Mouse (Mus musculus) heart, postnatal 0 days (tissue): ENCODE data around the gene Fam107b. TPM values are rescaled to one million over a fixed set of nuclear protein-coding genes. Genes with fewer than 3 reads are reported as not detected.

ENCODE experiments used
- ATAC-seq: fragments of 200-750 bp; cut with Nextera tagmentation; 2 replicates; pipeline ENCODE4 v1.8.0; 2017; ENCODE audit warnings: low read depth, moderate number of reproducible peaks, moderate library complexity; ENCODE audit not compliant: insufficient read depth
- DNase-seq: peaks from one replicate; pipeline ENCODE4 v3.0.0-alpha.2; 2016; ENCODE audit warnings: low spot score
- H3K27ac ChIP-seq: fragments of 300-500 bp; sonication (generic); 2 replicates; pipeline ENCODE4 v1.5.1; 2014; ENCODE audit warnings: low read depth, mild to moderate bottlenecking
- H3K27me3 ChIP-seq: fragments of 300-500 bp; sonication (generic); 2 replicates; pipeline ENCODE4 v1.6.1; 2014; ENCODE audit warnings: low read length, mixed read lengths; ENCODE audit not compliant: control insufficient read depth, insufficient read depth
- H3K36me3 ChIP-seq: fragments of 300-500 bp; sonication (generic); replicated peaks from 2 replicates; pipeline ENCODE4 v1.6.1; 2014; ENCODE audit warnings: low read length, mixed read lengths; ENCODE audit not compliant: control insufficient read depth, insufficient read depth
- H3K4me1 ChIP-seq: fragments of 300-500 bp; sonication (generic); 2 replicates; pipeline ENCODE4 v1.6.1; 2014; ENCODE audit warnings: antibody characterized with exemption; ENCODE audit not compliant: control insufficient read depth, insufficient read depth
- H3K4me2 ChIP-seq: fragments of 300-500 bp; sonication (generic); 2 replicates; pipeline ENCODE4 v1.6.1; 2014; ENCODE audit warnings: low read depth, mild to moderate bottlenecking, low read length, moderate library complexity
- H3K4me3 ChIP-seq: fragments of 300-500 bp; sonication (generic); 2 replicates; pipeline ENCODE4 v1.5.1; 2014; ENCODE audit warnings: low read depth, low read length
- H3K9ac ChIP-seq: fragments of 300-500 bp; sonication (generic); replicated peaks from 2 replicates; pipeline ENCODE4 v1.6.1; 2014; ENCODE audit warnings: low read depth, low read length, mixed read lengths
- H3K9me3 ChIP-seq: fragments of 300-500 bp; sonication (generic); replicated peaks from 2 replicates; pipeline ENCODE4 v1.6.1; 2016; ENCODE audit warnings: low read length; ENCODE audit not compliant: control insufficient read depth
- CTCF ChIP-seq: IDR thresholded peaks from 2 replicates; pipeline ENCODE4 v1.5.1; 2016; ENCODE audit warnings: antibody characterized with exemption, control low read depth, low read depth
- EP300 ChIP-seq: IDR thresholded peaks from 2 replicates; pipeline ENCODE4 v1.6.1; 2016; ENCODE audit warnings: antibody characterized with exemption, low read depth
- WGBS: fragments of 180-500 bp; shearing (Covaris S2); extraction: QIAGEN DNeasy Blood & Tissue Kit; methylation state at CpG from one replicate; pipeline ENCODE4 v1.1.7; 2014; 5-methylcytosine and 5-hydroxymethylcytosine counted together
- polyA plus RNA-seq: library from polyadenylated mRNA; unstranded; fragments of >200 nt; fragmentation: Nextera tagmentation; extraction: Ambion mirVana; gene quantifications from 2 replicates; pipeline ENCODE4 v1.2.1, GENCODE M21; 2015
- total RNA-seq: library from RNA; depleted of rRNA; stranded (reverse); fragments of >200 nt; gene quantifications from 2 replicates; pipeline ENCODE4 v1.2.3, GENCODE M21; 2014; ENCODE audit warnings: low replicate concordance

Gene Fam107b
- total and polyA plus RNA-seq, 2 experiments from 2014 or later: 9.2 to 18.5 TPM

GRCm38 (mm10) chr2:3739351-3739961 lies 169.2 kb downstream of the Fam107b start:
- TF ChIP-seq EP300 (no peak), CTCF (no peak)
- DNase-seq (no peak), ATAC-seq (no peak)
- Histone ChIP-seq H3K27me3 (no peaks in the 10 kb centered on the region), H3K4me3 (no peak overlapping the region), H3K9ac (no peak overlapping the region), H3K36me3 (no peaks in the 10 kb centered on the region), H3K4me1 (peaks cover 21% of the 10 kb centered on the region), H3K27ac (no peak overlapping the region), H3K4me2 (no peak overlapping the region), H3K9me3 (no peaks in the 10 kb centered on the region)
- WGBS: 87% methylated on average over 7 of the region's 7 CpGs

DNA sequence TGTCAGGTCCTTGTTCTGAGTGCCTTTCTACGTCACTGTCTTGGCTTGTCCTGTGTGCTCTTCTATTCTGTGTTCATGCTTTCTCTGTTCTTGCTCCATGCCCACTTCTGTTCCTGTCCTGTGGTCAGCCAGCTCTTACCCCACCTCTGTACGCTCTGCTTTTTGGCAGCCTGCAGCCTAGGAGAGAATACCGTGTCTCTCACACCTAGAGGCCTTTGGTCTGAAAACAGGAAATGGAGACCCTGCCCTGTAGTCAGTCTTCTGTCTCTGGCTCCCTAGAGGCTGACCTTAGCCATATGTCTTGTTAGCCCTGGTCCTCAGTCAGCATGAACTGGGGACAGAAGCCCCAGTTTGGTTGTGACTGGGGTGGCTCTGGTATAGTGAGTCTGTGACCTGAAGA lies 170.0 kb downstream of the Fam107b start:
- no peak for DNase-seq
- Histone ChIP-seq H3K9me3 (no peaks in the 10 kb centered on the region), H3K4me3 (no peak overlapping the region)

GRCm38 (mm10) chr2:3740670-3741069 lies 170.4 kb downstream of the Fam107b start:
- no peaks in the 10 kb centered on the region for H3K27me3 ChIP-seq
- H3K4me3 ChIP-seq: no peak overlapping the region
- H3K9me3 ChIP-seq: no peaks in the 10 kb centered on the region
- WGBS: 88% methylated on average over 4 of the region's 4 CpGs
- TF ChIP-seq CTCF (no peak), EP300 (no peak)
- H3K9ac ChIP-seq: no peak overlapping the region
- H3K4me2 ChIP-seq: no peak overlapping the region
- H3K4me1 ChIP-seq: peaks cover 32% of the 10 kb centered on the region
- no peak for ATAC-seq
- no peaks in the 10 kb centered on the region for H3K36me3 ChIP-seq
- H3K27ac ChIP-seq: no peak overlapping the region
- no peak for DNase-seq

More for the DNA sequence above, 170.0 kb downstream of the Fam107b start:
- H3K27ac ChIP-seq: no peak overlapping the region
- H3K9ac ChIP-seq: no peak overlapping the region
- TF ChIP-seq EP300: no peak
- TF ChIP-seq CTCF: no peak
- H3K36me3 ChIP-seq: no peaks in the 10 kb centered on the region
- ATAC-seq: no peak
- H3K4me1 ChIP-seq: peaks cover 28% of the 10 kb centered on the region
- WGBS: 72% methylated on average over 3 of the region's 3 CpGs
- H3K27me3 ChIP-seq: no peaks in the 10 kb centered on the region
- H3K4me2 ChIP-seq: no peak overlapping the region

- Histone ChIP-seq H3K4me3 (no peak overlapping the region), H3K27ac (no peak overlapping the region), H3K9me3 (no peaks in the 10 kb centered on the region), H3K9ac (no peak overlapping the region), H3K4me1 (peaks cover 41% of the 10 kb centered on the region), H3K4me2 (no peak overlapping the region), H3K36me3 (no peaks in the 10 kb centered on the region), H3K27me3 (no peaks in the 10 kb centered on the region)
- ATAC-seq: no peak
- no peak for TF ChIP-seq CTCF
- no peak for TF ChIP-seq EP300
- WGBS: 74% methylated on average over 6 of the region's 6 CpGs
- DNase-seq: no peak
Observed at GRCm38 (mm10) chr2:3742519-3742918, 172.2 kb downstream of the Fam107b start.

DNA sequence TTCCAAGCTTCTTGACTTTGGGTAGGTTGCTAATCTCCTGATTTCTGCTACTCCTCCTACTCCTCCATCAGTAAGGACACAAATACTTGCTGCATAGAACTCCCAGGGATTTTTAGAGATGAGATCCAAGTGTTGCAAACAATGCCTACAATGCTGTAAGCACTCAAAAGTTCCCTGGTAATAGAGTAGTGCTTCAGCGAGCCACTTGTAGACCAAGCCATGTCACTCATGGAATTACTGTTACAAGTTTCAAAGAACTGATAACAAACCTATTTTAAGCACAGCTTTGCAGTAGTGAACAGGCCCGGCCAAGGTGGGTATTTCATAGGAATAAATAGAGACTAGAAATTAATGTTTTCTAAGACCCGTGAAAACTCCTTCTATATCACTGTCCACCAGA lies 174.8 kb downstream of the Fam107b start:
- Histone ChIP-seq H3K36me3 (no peaks in the 10 kb centered on the region), H3K9ac (no peak overlapping the region), H3K27me3 (no peaks in the 10 kb centered on the region), H3K4me1 (peaks cover 49% of the 10 kb centered on the region), H3K4me3 (no peak overlapping the region), H3K4me2 (no peak overlapping the region), H3K27ac (peak overlapping the region; percentile 75), H3K9me3 (no peaks in the 10 kb centered on the region)
- WGBS: 23% methylated on average over 3 of the region's 3 CpGs
- ATAC-seq (peak; percentile 73), DNase-seq (peak; percentile 75)
- no peak for TF ChIP-seq EP300
- no peak for TF ChIP-seq CTCF
